Mouse (Mus musculus): ENCODE measurements around the gene Gstm1. TPM values are rescaled to one million over a fixed set of nuclear protein-coding genes. Genes with fewer than 3 reads are reported as not detected.
"Not testable (repeated sequence)": the region's sequence is repeated elsewhere in the genome, so short reads cannot be mapped to it uniquely, and the experiment has no call there.

Gene Gstm1
- polyA plus RNA-seq, 1 experiment from 2014 or later: 46.5 TPM

DNA sequence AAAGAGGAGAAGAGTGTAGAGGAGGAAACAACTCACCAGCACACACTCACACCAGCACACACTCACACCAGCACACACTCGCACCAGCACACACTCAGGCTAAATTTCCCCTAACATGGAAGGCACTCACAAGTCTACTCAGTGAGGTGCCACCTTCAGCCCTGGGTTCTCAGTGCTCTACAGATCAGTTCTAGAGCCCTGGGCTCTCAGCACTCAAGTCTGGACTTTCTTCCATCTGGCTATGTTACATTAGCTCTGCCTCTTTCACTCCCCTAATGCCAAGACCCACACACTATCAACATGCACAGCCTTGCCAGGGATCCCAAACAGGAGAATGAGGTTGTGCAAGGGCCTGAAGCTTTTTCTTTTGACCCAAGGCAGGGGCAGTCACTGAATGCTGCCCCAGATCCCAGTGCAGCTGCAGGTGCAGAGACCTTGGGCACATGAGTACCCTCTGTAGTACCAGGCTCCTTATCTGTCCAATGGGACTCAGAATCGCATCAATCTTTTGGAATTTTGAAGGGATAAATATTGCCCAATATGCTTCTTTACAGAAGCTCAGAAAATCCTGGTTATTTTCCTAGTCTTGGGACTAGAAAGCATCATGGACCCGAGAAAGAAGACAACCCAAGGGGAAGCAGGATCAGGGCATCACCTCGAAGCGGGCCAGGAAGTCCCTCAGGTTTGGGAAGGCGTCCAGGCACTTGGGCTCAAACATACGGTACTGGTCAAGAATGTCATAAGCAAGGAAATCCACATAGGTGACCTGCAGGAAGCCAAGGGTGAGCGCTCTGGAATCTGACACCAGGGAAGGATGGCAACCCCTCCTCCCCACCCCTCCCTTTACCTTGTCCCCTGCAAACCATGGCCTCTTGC is 3.4 kb downstream of the Gstm1 start:
- no peaks in the 10 kb centered on the region for H3K27me3 ChIP-seq
- ATAC-seq (ENCODE audit: insufficient number of reproducible peaks, insufficient read depth, low FRiP score, low TSS enrichment): no peak

DNA sequence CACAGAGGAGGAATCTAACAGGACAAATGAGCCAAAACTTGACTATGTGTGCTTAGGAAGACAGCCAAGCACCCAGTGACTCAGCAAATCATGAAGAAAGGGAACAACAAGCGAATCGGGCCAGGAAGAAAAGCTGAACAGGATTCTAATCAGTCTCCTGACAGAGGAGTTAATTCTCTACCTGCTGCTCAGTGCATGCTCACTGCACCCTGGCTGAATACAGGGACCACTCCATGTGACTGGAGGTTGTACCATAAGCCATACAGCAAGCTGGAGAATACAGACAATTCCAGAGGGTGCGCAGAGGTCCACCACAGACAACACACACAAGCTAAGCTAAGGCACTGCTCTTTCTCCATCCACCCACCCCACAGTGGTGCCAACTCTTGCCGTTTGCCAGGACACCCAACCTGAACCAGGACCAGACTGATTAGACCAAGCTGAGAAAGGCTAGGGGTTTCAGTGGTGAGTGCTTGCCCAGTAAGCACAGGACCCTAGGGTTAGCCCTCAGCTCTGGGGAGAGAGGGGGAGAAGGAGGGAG is 4.4 kb downstream of the Gstm1 start:
- Histone ChIP-seq H3K27me3 (no peaks in the 10 kb centered on the region), H3K4me3 (no peak overlapping the region), H3K4me1 (peaks cover 11% of the 10 kb centered on the region), H3K27ac (no peak overlapping the region), H3K4me2 (replicated peaks) (no peak overlapping the region), H3K36me3 (no peaks in the 10 kb centered on the region), H3K9ac (no peak overlapping the region), H3K9me3 (no peaks in the 10 kb centered on the region)
- 86% methylated on average over 4 of the region's 4 CpGs for WGBS
- ATAC-seq (ENCODE audit: insufficient number of reproducible peaks, insufficient read depth, low FRiP score, low TSS enrichment): no peak

More for the DNA sequence above, 3.4 kb downstream of the Gstm1 start:
- Histone ChIP-seq H3K27ac (no peak overlapping the region), H3K4me3 (no peak overlapping the region), H3K36me3 (no peaks in the 10 kb centered on the region), H3K9ac (no peak overlapping the region), H3K4me1 (peaks cover 14% of the 10 kb centered on the region), H3K9me3 (no peaks in the 10 kb centered on the region), H3K4me2 (replicated peaks) (no peak overlapping the region)
- WGBS: 77% methylated on average over 8 of the region's 8 CpGs

- no peaks in the 10 kb centered on the region for H3K27me3 ChIP-seq
- no peak overlapping the region for H3K4me2 ChIP-seq (replicated peaks)
- 71% methylated on average over 3 of the region's 3 CpGs for WGBS
- no peaks in the 10 kb centered on the region for H3K9me3 ChIP-seq
- ATAC-seq (ENCODE audit: insufficient number of reproducible peaks, insufficient read depth, low FRiP score, low TSS enrichment): no peak
- no peak overlapping the region for H3K9ac ChIP-seq
- no peak overlapping the region for H3K27ac ChIP-seq
- H3K36me3 ChIP-seq: no peaks in the 10 kb centered on the region
- peaks cover 1% of the 10 kb centered on the region; the same call in 1 of the 2 replicates for H3K4me1 ChIP-seq
- H3K4me3 ChIP-seq: no peak overlapping the region
Measured at GRCm38 (mm10) chr3:108011558-108011957, 6.2 kb downstream of the Gstm1 start.

GRCm38 (mm10) chr3:108010286-108010685 is 7.5 kb downstream of the Gstm1 start:
- no peak overlapping the region for H3K4me2 ChIP-seq (replicated peaks)
- H3K4me1 ChIP-seq: no peaks in the 10 kb centered on the region
- 73% methylated on average over 2 of the region's 2 CpGs for WGBS
- H3K9me3 ChIP-seq: no peaks in the 10 kb centered on the region
- H3K27me3 ChIP-seq: no peaks in the 10 kb centered on the region
- no peak for ATAC-seq (ENCODE audit: insufficient number of reproducible peaks, insufficient read depth, low FRiP score, low TSS enrichment)
- H3K36me3 ChIP-seq: no peaks in the 10 kb centered on the region
- no peak overlapping the region for H3K9ac ChIP-seq
- no peak overlapping the region for H3K27ac ChIP-seq
- H3K4me3 ChIP-seq: no peak overlapping the region

DNA sequence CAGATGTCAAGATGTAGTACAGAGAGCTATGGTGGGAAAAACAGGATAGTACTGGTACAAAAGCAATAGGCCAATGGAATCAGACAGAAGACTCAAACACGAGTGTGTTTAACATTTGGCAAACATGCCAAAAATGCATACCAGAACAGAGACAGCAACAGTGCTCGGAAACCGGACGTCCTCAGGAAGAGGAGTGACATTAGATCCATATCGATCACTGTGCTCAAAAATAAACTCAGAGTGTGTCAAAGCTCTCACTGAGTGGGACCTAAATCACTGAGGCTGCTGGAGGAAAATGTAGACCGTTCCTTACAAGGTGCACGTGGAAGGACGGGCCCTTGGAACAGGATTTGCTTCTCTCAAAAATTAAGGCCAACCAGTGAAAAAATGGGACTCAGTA is 15.8 kb downstream of the Gstm1 start:
- Histone ChIP-seq H3K9me3 (no peaks in the 10 kb centered on the region), H3K27ac (no peak overlapping the region), H3K36me3 (no peaks in the 10 kb centered on the region), H3K4me1 (no peaks in the 10 kb centered on the region), H3K27me3 (no peaks in the 10 kb centered on the region), H3K9ac (no peak overlapping the region), H3K4me2 (replicated peaks) (no peak overlapping the region), H3K4me3 (no peak overlapping the region)
- 76% methylated on average over 8 of the region's 8 CpGs for WGBS
- ATAC-seq (ENCODE audit: insufficient number of reproducible peaks, insufficient read depth, low FRiP score, low TSS enrichment): no peak

DNA sequence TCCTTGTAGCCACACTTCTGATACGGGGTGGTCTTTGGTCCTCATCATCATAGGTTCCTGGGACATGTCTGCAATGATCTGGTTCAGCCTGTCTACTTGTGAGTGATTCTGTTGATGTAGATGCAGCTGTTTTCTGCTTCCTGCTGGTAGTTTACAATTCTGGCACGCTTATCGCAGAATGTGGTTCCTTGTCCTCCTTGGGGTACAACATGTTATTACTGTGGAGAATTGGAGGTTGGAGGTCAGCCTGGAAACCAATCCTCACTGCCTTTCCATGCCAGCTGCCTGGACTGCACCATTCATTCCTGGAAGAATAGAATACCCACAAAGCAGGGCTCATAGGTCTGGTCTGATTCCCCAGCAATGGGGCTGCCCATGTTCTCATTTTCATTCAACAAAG is 18.3 kb downstream of the Gstm1 start:
- H3K27me3 ChIP-seq: no peaks in the 10 kb centered on the region
- no peak for ATAC-seq (ENCODE audit: insufficient number of reproducible peaks, insufficient read depth, low FRiP score, low TSS enrichment)
- no peak overlapping the region for H3K9ac ChIP-seq
- 81% methylated on average over 3 of the region's 3 CpGs for WGBS
- no peaks in the 10 kb centered on the region for H3K9me3 ChIP-seq
- H3K36me3 ChIP-seq: no peaks in the 10 kb centered on the region
- H3K4me3 ChIP-seq: no peak overlapping the region
- no peak overlapping the region for H3K27ac ChIP-seq
- H3K4me2 ChIP-seq (replicated peaks): no peak overlapping the region
- H3K4me1 ChIP-seq: no peaks in the 10 kb centered on the region

DNA sequence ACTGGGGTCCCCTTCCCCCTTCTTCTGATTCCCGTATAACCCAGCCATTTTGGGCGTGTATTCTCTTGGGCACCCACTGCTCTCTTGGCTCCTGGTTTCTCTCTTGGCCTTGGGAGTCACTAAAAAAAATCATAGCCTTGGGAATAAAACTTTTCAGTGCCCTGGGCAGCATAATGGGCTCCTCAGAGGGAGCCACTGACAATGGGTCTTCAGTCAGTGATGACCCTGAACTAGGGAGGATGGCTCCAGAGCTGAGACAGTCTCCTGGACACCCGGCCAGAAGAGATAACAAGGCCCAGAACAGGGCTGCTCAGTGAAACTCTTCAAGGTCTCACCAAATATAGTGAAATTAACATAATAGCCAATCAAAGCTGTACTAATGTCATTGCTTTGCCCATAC is 19.2 kb downstream of the Gstm1 start:
- WGBS: 86% methylated on average over 3 of the region's 3 CpGs
- no peak for ATAC-seq (ENCODE audit: insufficient number of reproducible peaks, insufficient read depth, low FRiP score, low TSS enrichment)
- Histone ChIP-seq H3K9me3 (no peaks in the 10 kb centered on the region), H3K4me3 (no peak overlapping the region), H3K36me3 (no peaks in the 10 kb centered on the region), H3K27ac (no peak overlapping the region), H3K9ac (no peak overlapping the region), H3K27me3 (no peaks in the 10 kb centered on the region), H3K4me2 (replicated peaks) (no peak overlapping the region), H3K4me1 (no peaks in the 10 kb centered on the region)

GRCm38 (mm10) chr3:107996576-107996975 is 21.2 kb downstream of the Gstm1 start:
- no peak overlapping the region for H3K9ac ChIP-seq
- no peak for ATAC-seq (ENCODE audit: insufficient number of reproducible peaks, insufficient read depth, low FRiP score, low TSS enrichment)
- H3K4me3 ChIP-seq: no peak overlapping the region
- no peaks in the 10 kb centered on the region for H3K4me1 ChIP-seq
- H3K27me3 ChIP-seq: no peaks in the 10 kb centered on the region
- WGBS: 84% methylated on average over 4 of the region's 4 CpGs
- H3K36me3 ChIP-seq: no peaks in the 10 kb centered on the region
- no peak overlapping the region for H3K4me2 ChIP-seq (replicated peaks)
- no peak overlapping the region for H3K27ac ChIP-seq
- H3K9me3 ChIP-seq: no peaks in the 10 kb centered on the region

GRCm38 (mm10) chr3:107995974-107996373 is 21.8 kb downstream of the Gstm1 start:
- H3K9ac ChIP-seq; H3K4me1 ChIP-seq; H3K27ac ChIP-seq; H3K27me3 ChIP-seq; H3K9me3 ChIP-seq; H3K4me3 ChIP-seq; H3K4me2 ChIP-seq (replicated peaks); ATAC-seq (ENCODE audit: insufficient number of reproducible peaks, insufficient read depth, low FRiP score, low TSS enrichment); H3K36me3 ChIP-seq: not testable (repeated sequence)
- 57% methylated on average over 2 of the region's 2 CpGs for WGBS

DNA sequence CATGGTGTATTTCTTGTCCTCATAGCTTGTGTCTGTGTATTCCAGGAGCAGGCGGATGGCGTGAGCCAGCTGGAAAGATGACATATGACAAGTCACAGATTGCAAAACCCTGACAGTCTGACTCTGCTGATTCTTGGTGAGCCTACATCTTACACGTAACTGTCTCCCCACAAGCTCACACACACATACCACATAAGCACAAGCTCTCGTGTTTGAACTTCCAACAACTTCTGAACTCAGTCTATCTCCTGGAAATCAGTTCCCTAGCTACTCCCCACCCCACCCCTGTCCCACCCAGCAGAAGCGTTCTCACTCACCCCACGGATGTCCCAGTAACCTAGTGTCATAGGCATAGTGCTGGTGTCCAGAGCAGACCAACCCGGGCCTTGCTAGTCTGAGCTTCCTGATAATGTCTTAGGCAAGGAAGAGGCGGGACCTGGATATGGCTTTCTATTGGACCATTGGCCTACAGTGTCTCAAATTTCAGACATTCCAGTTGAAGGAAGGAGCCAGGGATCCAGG is 31.7 kb downstream of the Gstm1 start, which contains the start of gene Gstm2:
TSS of gene Gstm2 (minus strand) at position 413 of the 522 bp plus-strand sequence.
- peak; percentile 74; the same call in 1 of the 2 replicates for ATAC-seq (ENCODE audit: insufficient number of reproducible peaks, insufficient read depth, low FRiP score, low TSS enrichment)
- WGBS: 55% methylated on average over 8 of the region's 8 CpGs
- Histone ChIP-seq H3K9me3 (no peaks in the 10 kb centered on the region), H3K4me2 (replicated peaks) (peak within 1 kb of the TSS; percentile 36), H3K27ac (no peak within 1 kb of the TSS), H3K36me3 (no peaks in the 10 kb centered on the region), H3K4me1 (peaks cover 4% of the 10 kb centered on the region; the same call in 1 of the 2 replicates), H3K4me3 (no peak within 1 kb of the TSS), H3K9ac (no peak within 1 kb of the TSS), H3K27me3 (no peaks in the 10 kb centered on the region)

- WGBS: 96% methylated on average over 2 of the region's 2 CpGs
- H3K4me1 ChIP-seq; H3K9me3 ChIP-seq; H3K4me3 ChIP-seq; H3K27ac ChIP-seq; H3K36me3 ChIP-seq; H3K9ac ChIP-seq; ATAC-seq (ENCODE audit: insufficient number of reproducible peaks, insufficient read depth, low FRiP score, low TSS enrichment); H3K4me2 ChIP-seq (replicated peaks); H3K27me3 ChIP-seq: not testable (repeated sequence)
Measured at GRCm38 (mm10) chr3:107985141-107985540, 32.6 kb downstream of the Gstm1 start.

- Histone ChIP-seq H3K4me3 (no peak overlapping the region), H3K9ac (no peak overlapping the region), H3K4me1 (peaks cover 4% of the 10 kb centered on the region; the same call in 1 of the 2 replicates), H3K27ac (no peak overlapping the region), H3K36me3 (no peaks in the 10 kb centered on the region), H3K9me3 (no peaks in the 10 kb centered on the region), H3K27me3 (no peaks in the 10 kb centered on the region), H3K4me2 (replicated peaks) (no peak overlapping the region)
- no peak for ATAC-seq (ENCODE audit: insufficient number of reproducible peaks, insufficient read depth, low FRiP score, low TSS enrichment)
- WGBS: 87% methylated on average over 5 of the region's 5 CpGs
Measured at GRCm38 (mm10) chr3:107984471-107984870, 33.3 kb downstream of the Gstm1 start.
